Mouse (Mus musculus) forebrain, embryonic 10.5 days (tissue): Measurements from ENCODE around the gene Gm14214. TPM values are rescaled to one million over a fixed set of nuclear protein-coding genes. Genes with fewer than 3 reads are reported as not detected.

Source experiments
- DNase-seq: peaks from one replicate; pipeline ENCODE4 v3.0.0-alpha.2; 2017; ENCODE audit warnings: low spot score; ENCODE audit errors: extremely low spot score
- H3K27ac ChIP-seq: fragments of 300-500 bp; sonication (generic); 2 replicates; pipeline ENCODE4 v1.5.1; 2016; ENCODE audit warnings: mild to moderate bottlenecking
- H3K27me3 ChIP-seq: fragments of 300-500 bp; sonication (generic); 2 replicates; pipeline ENCODE4 v1.6.1; 2016; ENCODE audit warnings: mild to moderate bottlenecking; ENCODE audit not compliant: poor library complexity, severe bottlenecking
- H3K36me3 ChIP-seq: fragments of 300-500 bp; sonication (generic); replicated peaks from 2 replicates; pipeline ENCODE4 v1.6.1; 2016; ENCODE audit warnings: mild to moderate bottlenecking, moderate library complexity
- H3K4me1 ChIP-seq: fragments of 300-500 bp; sonication (generic); 2 replicates; pipeline ENCODE4 v1.6.1; 2016
- H3K4me3 ChIP-seq: fragments of 300-500 bp; sonication (generic); 2 replicates; pipeline ENCODE4 v1.5.1; 2016; ENCODE audit warnings: mild to moderate bottlenecking, moderate library complexity
- H3K9me3 ChIP-seq: fragments of 300-500 bp; sonication (generic); 2 replicates; pipeline ENCODE4 v1.6.1; 2016; ENCODE audit warnings: mild to moderate bottlenecking, moderate library complexity
- whole genome bisulfite sequencing: fragments of 180-500 bp; shearing (Covaris S2); methylation state at CpG from one replicate; pipeline ENCODE4 v1.1.7; 2016; 5-methylcytosine and 5-hydroxymethylcytosine counted together
- polyA plus RNA-seq: library from polyadenylated mRNA; unstranded; fragments of >200 nt; fragmentation: Nextera tagmentation; extraction: Ambion mirVana; gene quantifications from 2 replicates; pipeline ENCODE4 v1.2.1, GENCODE M21; 2016

Gm14214 gene
- polyA plus RNA-seq: not detected in 2 replicates

- Histone ChIP-seq H3K36me3 (no peaks in the 10 kb centered on the region), H3K27ac (no peak within 1 kb of the TSS), H3K27me3 (no peaks in the 10 kb centered on the region), H3K4me3 (no peak within 1 kb of the TSS), H3K9me3 (0 out of 2 replicates have a peak, but pooled peaks cover 2% of the 10 kb centered on the region), H3K4me1 (0 out of 2 replicates have a peak, but pooled peaks cover 4% of the 10 kb centered on the region)
- no peak for DNase-seq
Measured at GRCm38 (mm10) chr2:154769930-154770329, at the start of gene Gm14214. TSS of gene Gm14214 (minus strand) at chr2:154770030.

GRCm38 (mm10) chr2:154818599-154818998, 48.8 kb upstream of the Gm14214 start:
- peaks cover 19% of the 10 kb centered on the region for H3K4me1 ChIP-seq
- 86% methylated on average over 1 of the region's 1 CpGs for WGBS
- peaks cover 26% of the 10 kb centered on the region for H3K36me3 ChIP-seq
- H3K9me3 ChIP-seq: no peaks in the 10 kb centered on the region
- no peak for DNase-seq
- H3K27me3 ChIP-seq: no peaks in the 10 kb centered on the region
- H3K27ac ChIP-seq: no peak overlapping the region
- H3K4me3 ChIP-seq: no peak overlapping the region

- H3K27me3 ChIP-seq: no peaks in the 10 kb centered on the region
- 21% methylated on average over 1 of the region's 1 CpGs for WGBS
- no peaks in the 10 kb centered on the region for H3K9me3 ChIP-seq
- peaks cover 19% of the 10 kb centered on the region for H3K4me1 ChIP-seq
- no peak overlapping the region for H3K27ac ChIP-seq
- peaks cover 24% of the 10 kb centered on the region for H3K36me3 ChIP-seq
- DNase-seq: no peak
- H3K4me3 ChIP-seq: no peak overlapping the region
Measured at GRCm38 (mm10) chr2:154817788-154818187, 48.0 kb upstream of the Gm14214 start.

GRCm38 (mm10) chr2:154817089-154817488, 47.3 kb upstream of the Gm14214 start:
- Histone ChIP-seq H3K4me1 (peaks cover 19% of the 10 kb centered on the region), H3K36me3 (peaks cover 17% of the 10 kb centered on the region), H3K4me3 (no peak overlapping the region), H3K27me3 (no peaks in the 10 kb centered on the region), H3K27ac (no peak overlapping the region), H3K9me3 (no peaks in the 10 kb centered on the region)
- DNase-seq: no peak
- WGBS: 76% methylated on average over 3 of the region's 3 CpGs

GRCm38 (mm10) chr2:154813426-154813825, 43.6 kb upstream of the Gm14214 start:
- no peak overlapping the region for H3K4me3 ChIP-seq
- H3K27me3 ChIP-seq: no peaks in the 10 kb centered on the region
- no peak for DNase-seq
- H3K9me3 ChIP-seq: no peaks in the 10 kb centered on the region
- 93% methylated on average over 2 of the region's 2 CpGs for whole genome bisulfite sequencing
- H3K4me1 ChIP-seq: peaks cover 25% of the 10 kb centered on the region
- H3K36me3 ChIP-seq: peaks cover 4% of the 10 kb centered on the region
- H3K27ac ChIP-seq: no peak overlapping the region

- no peak overlapping the region for H3K4me3 ChIP-seq
- peaks cover 15% of the 10 kb centered on the region; the same call in 1 of the 2 replicates for H3K4me1 ChIP-seq
- 72% methylated on average over 1 of the region's 1 CpGs for WGBS
Measured at GRCm38 (mm10) chr2:154810821-154811220, 41.0 kb upstream of the Gm14214 start.

GRCm38 (mm10) chr2:154809107-154809762, 39.4 kb upstream of the Gm14214 start:
- 88% methylated on average over 1 of the region's 1 CpGs for WGBS
- DNase-seq: no peak
- peaks cover 15% of the 10 kb centered on the region; the same call in 1 of the 2 replicates for H3K4me1 ChIP-seq
- no peaks in the 10 kb centered on the region for H3K9me3 ChIP-seq
- no peak overlapping the region for H3K27ac ChIP-seq
- H3K36me3 ChIP-seq: peaks cover 3% of the 10 kb centered on the region; the same call in 1 of the 2 replicates
- H3K27me3 ChIP-seq: no peaks in the 10 kb centered on the region
- H3K4me3 ChIP-seq: no peak overlapping the region

More at GRCm38 (mm10) chr2:154810821-154811220, 41.0 kb upstream of the Gm14214 start:
- no peaks in the 10 kb centered on the region for H3K9me3 ChIP-seq
- H3K27me3 ChIP-seq: no peaks in the 10 kb centered on the region
- H3K36me3 ChIP-seq: peaks cover 8% of the 10 kb centered on the region
- no peak overlapping the region for H3K27ac ChIP-seq
- no peak for DNase-seq

GRCm38 (mm10) chr2:154807689-154808088, 37.9 kb upstream of the Gm14214 start:
- H3K27ac ChIP-seq: no peak overlapping the region
- no peak for DNase-seq
- H3K4me1 ChIP-seq: peaks cover 19% of the 10 kb centered on the region
- H3K9me3 ChIP-seq: no peaks in the 10 kb centered on the region
- WGBS: 75% methylated on average over 1 of the region's 1 CpGs
- peaks cover 3% of the 10 kb centered on the region for H3K36me3 ChIP-seq
- no peaks in the 10 kb centered on the region for H3K27me3 ChIP-seq
- H3K4me3 ChIP-seq: no peak overlapping the region

- H3K4me3 ChIP-seq: no peak overlapping the region
- H3K36me3 ChIP-seq: peaks cover 21% of the 10 kb centered on the region
- DNase-seq: no peak
- WGBS: 82% methylated on average over 4 of the region's 4 CpGs
- H3K27ac ChIP-seq: no peak overlapping the region
- no peaks in the 10 kb centered on the region for H3K9me3 ChIP-seq
- peaks cover 12% of the 10 kb centered on the region for H3K4me1 ChIP-seq
- no peaks in the 10 kb centered on the region for H3K27me3 ChIP-seq
Measured at GRCm38 (mm10) chr2:154803845-154804244, 34.0 kb upstream of the Gm14214 start.

GRCm38 (mm10) chr2:154803372-154803771, 33.5 kb upstream of the Gm14214 start:
- H3K9me3 ChIP-seq: no peaks in the 10 kb centered on the region
- H3K4me1 ChIP-seq: peaks cover 12% of the 10 kb centered on the region
- H3K36me3 ChIP-seq: peaks cover 24% of the 10 kb centered on the region
- no peak overlapping the region for H3K27ac ChIP-seq
- DNase-seq: no peak
- H3K4me3 ChIP-seq: no peak overlapping the region
- no peaks in the 10 kb centered on the region for H3K27me3 ChIP-seq
- WGBS: 90% methylated on average over 1 of the region's 1 CpGs

- peaks cover 45% of the 10 kb centered on the region for H3K4me1 ChIP-seq
- peak overlapping the region; percentile 99 for H3K27ac ChIP-seq
- peak overlapping the region; percentile 98 for H3K4me3 ChIP-seq
- H3K27me3 ChIP-seq: no peaks in the 10 kb centered on the region
- DNase-seq: peak; percentile 77
- H3K9me3 ChIP-seq: no peaks in the 10 kb centered on the region
- 1% methylated on average over 67 of the region's 67 CpGs for WGBS
- peaks cover 30% of the 10 kb centered on the region for H3K36me3 ChIP-seq
Measured at GRCm38 (mm10) chr2:154791661-154792642, 22.1 kb upstream of the Gm14214 start.

- no peaks in the 10 kb centered on the region for H3K27me3 ChIP-seq
- H3K27ac ChIP-seq: peak within 1 kb of the TSS; percentile 99
- WGBS: under 1% methylated on average over 78 of the region's 89 CpGs
- no peaks in the 10 kb centered on the region for H3K9me3 ChIP-seq
- peak within 1 kb of the TSS; percentile 98 for H3K4me3 ChIP-seq
- peaks cover 49% of the 10 kb centered on the region for H3K4me1 ChIP-seq
- H3K36me3 ChIP-seq: peaks cover 20% of the 10 kb centered on the region
- DNase-seq: peak; percentile 100
Measured at GRCm38 (mm10) chr2:154790656-154791483, 21.0 kb upstream of the Gm14214 start, which contains the start of the genes Raly and a. TSS of gene Raly (plus strand) at chr2:154791096. TSS of gene a (plus strand) at chr2:154791402.
